Mouse (Mus musculus) liver, adult 2 months (tissue): Measurements from ENCODE around the gene Prkag2. TPM values are rescaled to one million over a fixed set of nuclear protein-coding genes. Genes with fewer than 3 reads are reported as not detected.

Experiments
- DNase-seq: peaks from one replicate; pipeline ENCODE4 v3.0.0-alpha.2; 2011; ENCODE audit warnings: low read depth, low spot score; ENCODE audit errors: extremely low read depth
- H3K27ac ChIP-seq: fragments of 200-500 bp; replicated peaks from 2 replicates; pipeline ENCODE4 v1.5.1; 2012; ENCODE audit warnings: low read depth, mild to moderate bottlenecking, control low read depth, inconsistent platforms, low read length; ENCODE audit not compliant: insufficient read depth
- H3K27me3 ChIP-seq: fragments of 200-500 bp; 2 replicates; pipeline ENCODE4 v1.6.1; 2012; ENCODE audit warnings: mild to moderate bottlenecking, moderate library complexity, low read length, inconsistent platforms; ENCODE audit not compliant: control insufficient read depth, insufficient read depth
- H3K36me3 ChIP-seq: fragments of 200-500 bp; 2 replicates; pipeline ENCODE4 v1.6.1; 2012; ENCODE audit warnings: low read length, inconsistent platforms; ENCODE audit not compliant: control insufficient read depth, insufficient read depth
- H3K4me1 ChIP-seq: fragments of 200-500 bp; 2 replicates; pipeline ENCODE4 v1.6.1; 2011; ENCODE audit warnings: low read length; ENCODE audit not compliant: control insufficient read depth, insufficient read depth
- H3K4me3 ChIP-seq: fragments of 200-500 bp; 2 replicates; pipeline ENCODE4 v1.5.1; 2011; ENCODE audit warnings: low read depth, mild to moderate bottlenecking, control low read depth, low read length, moderate library complexity; ENCODE audit not compliant: insufficient read depth
- H3K79me2 ChIP-seq: fragments of 200-500 bp; 2 replicates; pipeline ENCODE4 v1.6.1; 2012; ENCODE audit warnings: inconsistent platforms, mild to moderate bottlenecking, low read length, moderate library complexity; ENCODE audit not compliant: control insufficient read depth, insufficient read depth
- H3K9ac ChIP-seq: fragments of 200-500 bp; 2 replicates; pipeline ENCODE4 v1.6.1; 2012; ENCODE audit warnings: low read depth, mild to moderate bottlenecking, control low read depth, inconsistent platforms, low read length
- CTCF ChIP-seq: fragments of 200-500 bp; IDR thresholded peaks from 2 replicates; pipeline ENCODE4 v1.5.1; 2011; ENCODE audit warnings: low read depth, low read length, control low read depth
- POLR2A ChIP-seq: fragments of 200-500 bp; IDR thresholded peaks from 2 replicates; pipeline ENCODE4 v1.6.1; 2011; ENCODE audit warnings: low read length, control low read depth; ENCODE audit not compliant: insufficient read depth; ENCODE audit errors: extremely low read depth
- WGBS: fragments of 180-500 bp; shearing (Covaris S2); methylation state at CpG from one replicate; pipeline ENCODE4 v1.1.7; 2018; 5-methylcytosine and 5-hydroxymethylcytosine counted together
- polyA plus RNA-seq: library from polyadenylated mRNA; depleted of rRNA; stranded (reverse); fragments of >200 nt; gene quantifications from 2 replicates; pipeline ENCODE4 v1.2.3, GENCODE M21; 2012
- total RNA-seq: library from RNA; depleted of rRNA; stranded (reverse); fragments of >200 nt; gene quantifications from 2 replicates; pipeline ENCODE4 v1.2.3, GENCODE M21; 2014

Prkag2 gene
- total and polyA plus RNA-seq, 2 experiments: 14.8 to 21.1 TPM

DNA sequence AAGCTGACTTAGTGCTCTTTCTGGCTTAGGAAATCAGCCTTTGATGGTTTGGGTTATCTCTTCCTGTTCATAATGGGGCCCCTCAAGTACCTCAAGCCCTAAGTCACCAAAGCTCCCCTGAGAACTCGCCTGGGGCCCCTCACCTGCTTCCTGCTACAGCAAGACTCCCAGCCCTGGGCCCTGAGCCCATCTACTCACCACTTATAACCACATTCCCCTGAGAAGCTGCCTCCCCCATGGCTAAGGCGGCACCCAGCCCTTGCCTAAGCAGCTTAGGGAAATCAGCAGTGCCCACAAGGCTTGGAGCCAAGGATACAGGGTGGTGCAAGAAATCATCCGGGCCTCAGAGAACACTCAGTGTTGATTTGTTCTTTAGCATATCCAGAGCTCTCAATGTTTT, 110.8 kb downstream of the Prkag2 start:
- WGBS: 73% methylated on average over 3 of the region's 3 CpGs
- no peak for DNase-seq
- TF ChIP-seq CTCF: no peak
- TF ChIP-seq POLR2A: no peak

DNA sequence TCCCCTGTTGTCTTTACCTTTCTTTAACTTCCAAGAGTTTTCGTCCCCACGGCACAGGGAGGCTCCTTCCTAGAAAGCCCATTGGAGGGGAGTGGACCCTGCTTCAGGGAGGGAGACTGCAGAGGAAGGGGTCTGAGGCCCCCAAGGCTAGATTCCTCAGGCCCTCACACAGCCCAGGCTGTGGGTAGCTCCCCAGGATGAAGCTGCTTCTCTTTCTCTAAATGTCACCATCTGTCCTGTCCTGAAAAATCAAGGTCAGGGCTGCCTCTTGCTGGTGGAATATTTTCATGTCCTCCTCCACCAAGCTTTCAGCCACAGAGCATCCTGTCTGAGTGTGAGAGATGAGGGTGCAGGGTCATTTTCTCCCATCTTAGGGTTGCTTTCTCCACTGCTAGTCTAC, 113.5 kb downstream of the Prkag2 start:
- Histone ChIP-seq H3K27me3 (no peaks in the 10 kb centered on the region), H3K4me1 (peaks cover 7% of the 10 kb centered on the region), H3K27ac (no peak overlapping the region), H3K9ac (no peak overlapping the region), H3K36me3 (no peaks in the 10 kb centered on the region), H3K79me2 (peaks cover 17% of the 10 kb centered on the region; the same call in 1 of the 2 replicates), H3K4me3 (no peak overlapping the region)
- WGBS: 87% methylated on average over 2 of the region's 2 CpGs
- no peak for DNase-seq
- TF ChIP-seq CTCF (no peak), POLR2A (no peak)

More for the DNA sequence above, 110.8 kb downstream of the Prkag2 start:
- Histone ChIP-seq H3K36me3 (no peaks in the 10 kb centered on the region), H3K4me1 (no peaks in the 10 kb centered on the region), H3K9ac (no peak overlapping the region), H3K79me2 (peaks cover 21% of the 10 kb centered on the region; the same call in 1 of the 2 replicates), H3K4me3 (no peak overlapping the region), H3K27ac (no peak overlapping the region), H3K27me3 (no peaks in the 10 kb centered on the region)

DNA sequence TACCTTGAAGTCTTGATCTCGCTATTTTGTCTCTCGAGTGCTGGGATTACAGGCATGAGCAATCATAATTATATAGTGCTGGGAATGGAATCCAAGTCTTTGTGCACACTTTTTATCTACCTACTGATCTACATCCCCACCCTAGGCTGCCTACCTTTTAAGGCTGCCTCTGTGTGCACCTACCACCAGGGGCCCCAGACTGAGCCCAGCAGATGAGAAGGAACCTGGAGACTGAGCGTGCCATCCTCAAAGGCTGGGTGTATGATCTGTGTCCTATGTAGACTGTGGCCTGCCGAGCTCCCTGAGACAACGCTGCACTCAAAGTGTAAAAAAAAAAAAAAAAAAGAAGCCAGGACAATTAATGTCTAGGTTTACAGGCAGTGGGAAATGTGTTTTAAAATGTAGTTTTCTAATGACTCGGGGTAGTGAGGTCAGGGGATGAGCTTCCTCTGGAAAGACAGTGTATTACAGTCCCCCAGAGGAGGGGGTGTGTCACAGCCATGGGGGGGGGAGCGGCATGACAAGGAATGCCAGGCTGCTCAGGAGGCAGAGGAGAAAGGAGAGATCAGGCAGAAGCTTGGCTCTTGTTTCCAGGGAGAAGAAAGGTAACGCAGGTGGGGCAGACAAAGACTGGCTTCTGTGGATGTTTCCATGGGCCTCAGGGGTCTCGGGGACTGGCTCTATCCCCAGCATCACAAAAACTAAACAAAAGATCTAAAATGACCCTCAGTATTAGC, 114.1 kb downstream of the Prkag2 start:
- DNase-seq: no peak
- Histone ChIP-seq H3K27ac (no peak overlapping the region), H3K4me1 (peaks cover 12% of the 10 kb centered on the region), H3K27me3 (no peaks in the 10 kb centered on the region), H3K9ac (no peak overlapping the region), H3K36me3 (no peaks in the 10 kb centered on the region), H3K4me3 (no peak overlapping the region), H3K79me2 (peaks cover 16% of the 10 kb centered on the region; the same call in 1 of the 2 replicates)
- WGBS: 92% methylated on average over 9 of the region's 9 CpGs
- TF ChIP-seq POLR2A: no peak
- TF ChIP-seq CTCF: no peak

DNA sequence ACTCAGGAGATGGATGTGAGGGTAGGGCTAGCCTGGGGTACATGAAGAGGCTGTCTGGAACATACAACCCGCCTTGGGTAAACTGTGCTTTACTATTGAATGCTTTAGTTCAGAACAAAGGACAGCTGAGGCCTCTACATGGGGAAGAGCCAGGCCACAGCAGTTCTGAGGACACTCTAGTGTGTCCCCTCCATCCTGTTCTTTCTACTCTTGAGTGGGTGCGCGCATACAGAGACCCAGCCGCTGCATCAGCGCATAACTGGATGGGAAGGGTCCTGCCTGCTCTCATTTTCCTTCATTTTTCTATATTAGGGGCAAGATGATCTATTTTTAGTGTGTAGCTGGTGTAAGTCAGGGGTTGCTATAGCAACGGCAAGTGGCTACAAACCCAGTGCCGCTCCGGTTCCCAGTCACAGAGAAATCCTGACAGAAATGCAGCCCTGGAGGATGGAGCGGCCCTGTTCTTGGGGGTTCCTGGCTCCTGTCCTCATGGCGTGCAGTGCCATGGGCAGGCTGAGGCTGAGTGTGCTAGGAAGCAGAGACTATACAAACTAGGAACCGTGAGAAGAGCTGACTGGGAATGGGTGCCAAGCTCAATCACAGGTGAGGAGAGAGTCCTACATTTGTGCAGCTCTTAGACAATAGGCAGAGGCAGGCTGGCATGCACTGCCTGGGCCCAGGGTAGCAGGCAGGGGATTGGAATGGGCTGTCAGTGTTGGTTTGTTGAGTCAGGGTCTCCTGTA, 114.8 kb downstream of the Prkag2 start:
- peaks cover 17% of the 10 kb centered on the region for H3K4me1 ChIP-seq
- 93% methylated on average over 11 of the region's 11 CpGs for WGBS
- no peak overlapping the region for H3K9ac ChIP-seq
- H3K4me3 ChIP-seq: no peak overlapping the region
- H3K79me2 ChIP-seq: peaks cover 14% of the 10 kb centered on the region; the same call in 1 of the 2 replicates
- no peaks in the 10 kb centered on the region for H3K27me3 ChIP-seq
- TF ChIP-seq CTCF (no peak), POLR2A (no peak)
- H3K36me3 ChIP-seq: no peaks in the 10 kb centered on the region
- H3K27ac ChIP-seq: no peak overlapping the region
- no peak for DNase-seq

DNA sequence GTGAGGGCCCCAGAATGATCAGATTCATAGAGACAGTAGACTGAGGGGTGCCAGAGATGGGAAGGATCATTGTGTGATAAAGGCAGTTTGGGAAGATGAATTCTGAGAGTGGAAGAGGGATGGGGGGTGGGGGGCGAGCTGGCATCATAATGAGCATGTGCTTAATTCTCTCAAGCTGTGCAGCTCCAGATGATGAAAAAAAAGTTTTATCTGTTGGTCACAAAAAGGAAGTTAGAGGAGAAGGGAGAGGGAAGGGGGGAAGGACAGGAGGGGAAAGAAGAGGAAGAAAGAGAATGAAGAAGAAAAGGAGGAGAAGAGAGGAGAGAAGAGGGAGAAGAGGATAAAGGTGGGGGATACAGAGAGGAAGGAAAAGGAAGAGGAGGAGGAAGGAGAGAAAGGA, 116.3 kb downstream of the Prkag2 start:
- Histone ChIP-seq H3K27me3 (no peaks in the 10 kb centered on the region), H3K79me2 (peaks cover 11% of the 10 kb centered on the region; the same call in 1 of the 2 replicates), H3K9ac (no peak overlapping the region), H3K4me3 (no peak overlapping the region), H3K27ac (no peak overlapping the region), H3K4me1 (peaks cover 28% of the 10 kb centered on the region), H3K36me3 (no peaks in the 10 kb centered on the region)
- TF ChIP-seq CTCF (no peak), POLR2A (no peak)
- DNase-seq: no peak
- WGBS: 88% methylated on average over 1 of the region's 1 CpGs

- Histone ChIP-seq H3K27me3 (no peaks in the 10 kb centered on the region), H3K4me1 (peaks cover 32% of the 10 kb centered on the region), H3K79me2 (peaks cover 14% of the 10 kb centered on the region; the same call in 1 of the 2 replicates), H3K4me3 (no peak overlapping the region), H3K9ac (no peak overlapping the region), H3K27ac (no peak overlapping the region), H3K36me3 (no peaks in the 10 kb centered on the region)
- DNase-seq: no peak
- WGBS: 30% methylated on average over 3 of the region's 3 CpGs
- TF ChIP-seq CTCF (peak; percentile 80), POLR2A (no peak)
Observed at GRCm38 (mm10) chr5:24983539-24983938, 116.9 kb downstream of the Prkag2 start.
